Mouse (Mus musculus) granulocyte monocyte progenitor cell, adult 5-6 weeks (primary cell): ENCODE measurements around the gene Sh3pxd2a. TPM values are rescaled to one million over a fixed set of nuclear protein-coding genes. Genes with fewer than 3 reads are reported as not detected.
A peak's percentile ranks its signal among the peaks of the same experiment; 100 is the strongest.
"Not testable (repeated sequence)": the region's sequence is repeated elsewhere in the genome, so short reads cannot be mapped to it uniquely, and the experiment has no call there.

Source experiments
- ATAC-seq: replicated peaks from 2 replicates; pipeline ENCODE4 v1.8.0; 2016; ENCODE audit warnings: mild to moderate bottlenecking, moderate TSS enrichment, inconsistent platforms; ENCODE audit not compliant: poor library complexity, severe bottlenecking
- total RNA-seq, 2 experiments: library from RNA; stranded (forward) in 1 of 2; stranded (reverse) in 1 of 2; fragments of 200-712, 200-1000 nt in 1 of 2; fragments of >200 nt in 1 of 2; fragmentation: Nextera tagmentation in 1 of 2; gene quantifications; 2 replicates each; pipeline ENCODE4 v1.2.3; 2014 to 2017

Gene Sh3pxd2a
- total RNA-seq, 2 experiments from 2014 or later: 1.2 to 1.9 TPM

DNA sequence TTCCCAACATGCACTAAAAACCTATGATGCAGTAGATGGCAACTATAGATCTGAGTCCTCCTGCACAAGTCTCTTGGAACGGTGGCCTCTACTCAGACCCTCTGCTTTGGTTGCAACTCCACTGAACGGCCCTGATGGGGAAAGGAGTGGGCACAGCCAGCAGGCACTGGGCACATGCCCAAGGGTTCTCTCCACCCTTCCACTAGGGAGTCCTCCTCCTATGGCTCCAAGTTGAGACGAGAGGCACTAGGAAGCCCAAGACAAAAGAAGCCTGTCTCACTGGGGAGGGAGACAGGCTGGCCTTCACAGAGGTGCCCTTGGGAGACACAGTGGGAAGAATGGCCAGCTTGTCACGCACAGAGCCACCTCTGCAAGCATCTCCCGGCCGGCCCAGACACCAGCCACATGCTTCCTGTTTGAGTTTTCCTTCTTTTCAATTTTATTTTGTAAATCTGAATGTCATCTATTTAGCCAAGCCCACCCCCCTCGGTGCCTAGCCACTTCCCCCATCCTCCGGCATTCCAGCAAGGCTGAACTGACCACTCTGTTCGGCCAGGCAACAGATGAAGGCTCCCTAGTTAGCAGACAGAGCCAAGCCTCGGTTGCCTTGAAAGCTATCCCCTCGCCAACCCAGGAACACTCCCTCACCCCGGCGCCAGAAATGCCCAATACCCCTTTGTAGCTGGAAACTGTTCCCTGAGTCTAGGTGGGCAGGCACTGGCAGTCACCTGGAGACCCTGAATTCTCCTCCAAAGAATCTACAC lies 49.9 kb downstream of the Sh3pxd2a start:
- no peak for ATAC-seq

DNA sequence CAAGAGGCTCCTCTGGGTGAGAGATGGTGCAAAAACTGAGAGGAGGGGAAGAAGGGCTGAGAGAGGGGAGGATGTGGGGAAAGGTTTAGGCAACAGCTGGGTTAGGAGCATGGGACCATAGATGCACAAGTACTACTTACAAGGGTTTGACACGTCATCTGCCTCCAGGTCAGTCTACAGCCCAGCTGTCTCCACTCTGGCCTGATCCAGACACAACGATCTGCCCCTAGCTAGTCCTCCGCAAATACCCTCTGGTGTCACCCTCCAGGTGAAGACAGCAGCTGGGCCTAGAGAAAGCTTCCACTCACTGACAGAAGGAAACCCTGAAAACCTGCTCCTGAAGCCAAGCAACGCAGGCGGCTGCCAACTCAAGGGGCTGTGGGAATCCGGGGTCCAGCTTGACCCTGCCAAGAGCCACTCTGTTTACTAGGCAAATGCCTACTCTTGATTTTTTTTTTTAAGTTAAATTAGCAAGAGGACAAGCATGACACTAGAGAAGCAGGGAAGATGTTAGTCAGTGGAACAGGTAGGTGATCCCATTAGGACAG lies 50.7 kb downstream of the Sh3pxd2a start:
- ATAC-seq: no peak

DNA sequence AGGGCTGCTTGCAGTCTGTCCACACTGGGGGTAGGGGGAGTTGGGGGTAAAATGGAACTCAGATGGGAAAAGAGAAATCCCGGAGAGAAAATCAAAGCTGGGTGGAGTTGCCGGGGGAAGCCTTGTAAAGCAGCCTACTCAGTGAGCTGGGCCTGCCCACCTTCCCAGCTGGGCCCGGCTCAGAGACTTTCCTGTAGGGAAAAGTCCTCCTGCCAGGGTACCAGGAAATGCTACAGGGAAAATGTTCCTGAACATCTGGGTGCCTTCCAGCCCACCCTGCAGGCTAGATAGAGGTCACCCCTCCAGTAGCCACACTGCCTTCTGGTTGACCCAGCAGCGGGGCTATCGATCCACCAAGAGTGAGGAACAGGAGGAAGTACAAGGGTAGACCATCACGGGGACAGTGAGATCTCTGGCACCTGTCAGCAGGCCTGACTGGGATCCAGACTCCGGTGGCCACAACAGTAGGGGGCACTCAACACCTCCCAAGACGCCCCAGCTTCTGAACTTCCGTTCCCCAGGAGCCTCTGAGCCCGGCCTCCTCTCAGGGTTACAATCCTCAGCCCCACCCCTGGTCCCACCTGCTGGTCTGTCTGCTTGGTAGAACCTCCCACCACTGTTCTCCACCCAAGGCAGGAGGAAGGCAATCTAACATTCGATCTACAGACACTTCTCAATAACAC lies 51.5 kb downstream of the Sh3pxd2a start:
- ATAC-seq: no peak

DNA sequence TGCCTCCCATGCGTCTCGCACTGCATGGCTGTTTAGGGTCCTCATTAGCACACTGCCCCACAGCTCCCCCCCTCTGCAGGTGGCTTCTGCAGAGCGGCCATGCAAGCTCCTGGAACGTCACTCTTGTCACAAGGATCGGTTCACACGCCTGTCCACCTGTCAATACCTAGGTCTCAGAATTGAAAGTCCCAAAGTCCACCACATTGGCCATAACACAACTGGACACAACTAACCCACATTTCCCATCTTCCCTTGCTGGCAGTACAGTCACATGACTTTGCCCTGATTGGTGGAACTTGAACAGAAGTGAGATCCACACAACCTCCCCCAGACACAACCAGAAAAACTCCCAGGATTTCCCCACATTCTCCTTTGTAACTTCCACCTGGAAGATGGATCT lies 53.9 kb downstream of the Sh3pxd2a start:
- no peak for ATAC-seq

DNA sequence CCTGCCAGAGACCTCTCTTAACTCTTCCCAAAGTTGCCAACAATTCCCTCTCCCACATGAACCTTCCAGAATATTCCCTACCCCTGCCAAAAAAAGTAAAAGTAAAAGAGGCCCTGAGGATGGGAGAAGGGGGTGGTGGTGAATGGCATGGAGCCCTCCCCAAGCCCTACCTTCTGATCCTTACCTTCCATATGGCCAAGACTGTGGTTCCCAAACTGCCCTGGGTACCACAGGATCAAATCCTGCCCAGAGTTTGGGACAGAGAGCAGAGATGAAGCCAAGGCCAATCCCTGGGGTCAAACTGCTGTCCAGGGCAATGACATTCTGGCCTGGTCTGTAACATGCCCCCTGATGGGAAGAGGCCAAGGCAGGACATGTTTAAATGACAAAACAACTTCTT lies 55.1 kb downstream of the Sh3pxd2a start:
- ATAC-seq: no peak

DNA sequence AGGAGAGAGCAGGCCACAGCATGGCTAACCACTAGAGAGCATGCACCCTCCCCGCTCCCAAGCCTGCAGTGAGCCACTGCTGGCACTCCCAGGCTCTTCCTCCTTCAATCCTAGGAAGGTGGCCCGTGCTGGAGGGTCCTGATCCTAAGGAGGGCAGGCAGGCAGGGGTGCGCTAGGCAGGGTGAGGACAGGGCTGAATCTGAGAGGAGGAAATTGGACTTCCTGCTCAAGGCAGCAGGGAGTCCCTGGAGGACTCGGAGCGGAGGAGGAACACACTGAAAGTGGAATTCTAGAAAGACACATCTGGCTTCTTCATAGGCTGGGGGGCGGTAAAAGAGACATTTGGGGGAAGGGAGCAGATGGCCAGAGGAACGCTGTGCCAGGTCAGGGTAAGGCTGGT lies 55.5 kb downstream of the Sh3pxd2a start:
- no peak for ATAC-seq

DNA sequence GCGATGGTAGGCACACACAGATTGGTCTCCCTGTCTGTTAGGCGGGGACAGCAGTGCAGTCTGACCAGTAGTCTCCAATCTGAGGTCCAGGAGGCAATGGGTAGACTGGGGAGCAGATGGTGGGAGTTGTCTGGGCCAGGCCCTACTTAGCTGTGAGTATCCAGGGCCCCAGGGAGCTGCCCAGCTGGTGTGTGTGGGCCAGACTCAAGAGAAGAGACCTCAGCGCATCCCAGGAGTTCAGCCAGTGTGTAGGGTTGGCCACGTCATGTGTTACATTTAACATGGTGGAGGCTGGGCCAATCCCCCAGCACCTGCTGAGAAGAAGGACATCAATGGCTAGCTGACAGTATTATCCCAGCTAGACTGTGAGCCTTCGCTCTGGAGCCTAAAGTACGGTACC lies 56.9 kb downstream of the Sh3pxd2a start:
- ATAC-seq: no peak

DNA sequence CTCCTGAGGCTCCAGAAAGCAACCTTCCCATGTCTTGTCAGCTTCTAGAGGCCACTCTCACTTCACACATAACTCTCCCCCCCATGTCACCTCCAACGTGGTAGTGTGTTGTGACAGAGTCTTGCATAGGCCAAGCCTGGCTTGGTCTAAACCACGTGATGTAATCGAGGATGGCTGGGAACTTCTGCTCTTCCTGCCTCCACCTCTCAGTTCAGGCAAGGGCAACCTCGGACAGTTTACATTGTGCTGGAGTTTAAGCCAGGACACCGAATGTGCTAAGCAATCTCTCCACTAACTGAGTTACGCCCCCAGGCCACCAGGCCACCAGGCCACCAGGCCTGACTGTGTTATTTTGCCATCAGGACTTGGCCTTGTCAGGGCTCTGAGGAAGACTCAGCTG lies 57.7 kb downstream of the Sh3pxd2a start:
- ATAC-seq: peak; percentile 67

DNA sequence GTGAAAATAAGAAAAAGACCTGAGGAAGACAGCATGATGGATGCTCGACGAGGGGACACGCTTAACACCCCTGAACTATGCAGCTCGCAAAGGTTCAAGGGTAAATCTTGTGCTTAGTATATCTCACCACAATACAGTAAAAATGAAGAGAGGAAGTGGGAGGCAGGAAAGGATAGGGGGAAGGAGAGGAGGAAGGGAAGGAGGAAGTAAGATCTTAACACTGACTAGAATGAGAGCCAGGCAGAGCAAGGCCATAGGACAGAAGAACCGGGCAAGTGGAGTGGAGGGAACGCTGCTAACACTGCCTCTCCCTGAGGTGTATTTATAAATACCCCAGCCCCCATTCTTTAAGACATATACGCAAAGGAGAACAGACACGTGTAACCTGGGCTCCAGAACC lies 58.7 kb downstream of the Sh3pxd2a start:
- peak; percentile 62 for ATAC-seq

DNA sequence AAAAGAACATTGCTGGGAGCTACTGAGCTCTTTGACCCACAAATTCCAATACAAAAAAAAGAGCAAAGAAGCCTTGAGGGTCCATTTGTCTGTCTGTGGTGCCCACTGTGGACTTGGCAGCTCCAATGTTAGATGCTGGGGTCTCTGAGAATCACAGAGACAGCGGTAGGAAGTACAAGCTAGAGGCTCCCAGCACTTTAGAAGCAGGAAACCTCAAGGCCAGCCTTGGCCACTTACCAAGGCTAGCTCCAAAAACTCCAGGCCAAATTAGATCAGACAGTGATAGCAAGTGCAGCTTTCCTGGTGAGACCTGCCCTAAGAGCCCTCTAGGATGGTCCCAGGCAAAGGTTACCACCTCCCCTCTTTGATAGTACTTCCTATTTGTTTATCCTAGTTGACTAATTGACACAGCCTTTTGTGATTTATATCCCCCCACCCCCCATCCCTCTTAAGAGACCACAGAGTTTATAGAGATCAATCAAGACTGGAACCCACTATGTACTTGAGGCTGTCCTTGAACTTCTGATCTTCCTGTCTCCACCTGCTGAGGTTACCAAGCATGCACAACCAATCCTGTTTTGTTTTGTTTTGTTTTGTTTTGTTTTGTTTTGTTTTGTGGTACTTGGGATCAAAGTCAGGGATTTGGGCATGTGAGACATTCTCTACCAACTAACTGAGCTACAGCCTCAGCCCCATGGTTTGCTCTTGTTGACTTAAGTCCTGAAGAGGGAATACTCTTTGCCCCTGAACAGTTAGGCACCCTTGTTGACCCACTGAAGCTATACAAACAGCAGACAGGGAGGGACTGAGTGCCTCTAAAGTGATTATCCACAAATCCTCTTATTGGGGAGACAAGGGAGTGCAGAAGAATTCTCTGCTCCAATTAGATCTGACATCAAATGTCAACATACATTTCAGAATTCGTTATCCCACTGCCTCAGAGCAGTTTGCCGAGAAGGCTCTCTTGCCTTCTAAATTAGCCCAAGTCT lies 60.5 kb downstream of the Sh3pxd2a start:
- no peak for ATAC-seq

DNA sequence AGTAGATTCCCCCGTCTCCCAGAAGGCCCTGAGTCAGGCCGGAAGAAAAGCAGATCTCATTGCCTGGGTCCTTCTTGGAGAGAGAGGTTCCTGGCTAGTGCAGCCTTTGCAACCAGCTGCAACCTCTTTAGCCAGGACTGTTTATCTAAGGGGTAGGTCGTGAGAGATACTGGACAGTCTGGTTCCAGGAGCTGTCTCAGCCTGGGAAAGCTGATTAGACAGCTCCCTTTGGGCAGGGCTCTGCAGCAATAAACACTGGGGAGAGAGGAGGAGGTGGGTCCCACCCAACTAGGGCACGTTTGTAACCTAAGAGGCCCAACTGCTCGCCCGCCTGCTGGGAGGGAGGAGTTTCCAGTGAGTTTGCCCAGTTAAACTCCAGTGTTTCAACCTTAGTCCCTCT lies 61.2 kb downstream of the Sh3pxd2a start:
- ATAC-seq: no peak

DNA sequence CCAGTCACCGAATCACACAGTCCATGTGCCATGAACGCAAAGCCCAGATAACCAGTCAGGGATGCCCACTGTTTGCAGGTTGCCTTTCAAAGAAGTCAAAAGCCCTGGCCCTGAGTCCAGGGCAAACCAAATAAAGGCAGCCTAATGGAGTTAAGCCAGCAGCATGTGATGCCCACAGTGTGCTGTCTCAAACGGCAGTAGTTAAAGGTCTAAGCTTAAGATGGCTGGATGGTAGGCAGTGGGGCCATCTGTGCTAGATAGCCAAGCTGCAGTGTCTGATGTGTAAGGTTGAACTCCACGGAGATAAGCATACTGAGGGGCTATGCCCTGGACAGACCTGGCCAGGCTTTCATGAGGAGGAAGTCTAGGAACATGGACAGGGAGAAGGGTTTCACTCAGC lies 61.7 kb downstream of the Sh3pxd2a start:
- no peak for ATAC-seq

DNA sequence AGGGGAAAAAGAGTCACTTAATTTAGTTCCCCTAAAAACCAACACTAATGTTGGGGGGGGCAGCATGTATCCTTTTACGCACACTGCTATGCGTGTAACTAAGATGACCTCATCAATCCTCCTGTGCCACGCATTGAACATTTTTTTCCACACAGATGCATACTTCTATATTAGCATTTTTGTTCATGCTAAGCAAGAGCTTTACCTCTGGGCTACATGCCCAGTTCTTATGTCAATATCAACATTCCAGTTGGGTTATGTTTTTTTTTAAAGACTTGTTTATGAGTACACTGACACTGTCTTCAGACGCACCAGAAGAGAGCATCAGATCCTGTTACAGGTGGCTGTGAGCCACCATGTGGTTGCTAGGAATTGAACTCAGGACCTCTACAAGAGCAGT lies 64.5 kb downstream of the Sh3pxd2a start:
- peak; percentile 6; the same call in 1 of the 2 replicates for ATAC-seq

DNA sequence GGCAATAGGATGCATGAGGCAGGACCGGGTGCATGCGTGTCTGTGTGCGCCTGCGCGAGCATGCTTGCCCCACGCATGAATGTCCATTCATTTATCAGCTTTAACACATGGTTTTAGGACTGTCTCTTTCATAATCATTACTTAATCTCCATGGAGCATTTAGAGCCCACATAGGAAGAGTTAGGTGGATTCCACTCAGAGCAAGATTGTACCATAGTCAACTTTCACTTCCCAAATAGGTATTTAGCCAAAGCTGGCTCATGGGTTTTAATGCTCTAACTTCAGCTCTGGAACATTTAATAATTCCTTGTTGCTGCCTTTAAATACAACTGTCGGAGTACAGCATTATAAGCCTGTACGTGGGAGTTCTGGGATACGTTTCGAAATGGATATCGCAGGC lies 65.2 kb downstream of the Sh3pxd2a start:
- peak; percentile 86 for ATAC-seq

DNA sequence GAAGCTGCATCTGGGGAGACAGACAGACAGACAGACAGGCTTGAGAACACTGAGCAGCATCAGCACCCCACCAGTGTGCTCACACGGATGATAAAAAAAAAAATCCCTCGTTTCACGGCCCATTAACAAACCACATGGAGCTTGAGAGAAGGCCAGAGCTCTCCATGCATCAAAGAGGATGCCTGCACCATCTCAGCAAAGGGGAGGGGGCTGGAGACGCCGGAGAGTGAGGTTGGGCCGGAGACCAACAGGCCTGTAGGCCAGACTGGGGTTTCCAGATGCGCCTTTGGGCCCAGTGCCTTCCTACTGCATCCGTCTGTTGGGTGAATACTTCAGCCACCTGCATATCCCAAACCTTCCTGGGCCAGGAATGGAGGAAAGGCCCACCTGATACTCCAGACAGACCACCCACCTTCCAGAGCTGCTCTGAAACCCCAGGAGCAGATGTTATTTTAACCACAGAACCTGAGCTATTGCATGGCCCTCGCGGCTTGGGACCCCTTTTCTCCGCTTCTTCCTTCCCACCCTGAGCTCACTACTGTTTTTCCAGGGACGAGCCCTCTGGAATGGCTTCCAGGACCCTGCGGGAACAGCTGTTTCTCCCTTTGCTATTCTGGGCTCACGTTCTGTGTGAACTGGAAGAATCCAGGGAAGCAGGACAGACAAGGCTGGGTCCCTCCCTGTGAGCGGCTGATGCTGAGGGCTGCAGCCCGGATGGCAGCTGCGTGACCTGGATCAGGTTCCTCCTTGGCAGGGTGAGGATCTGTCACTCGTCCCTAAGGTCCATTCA lies 66.1 kb downstream of the Sh3pxd2a start:
- no peak for ATAC-seq

DNA sequence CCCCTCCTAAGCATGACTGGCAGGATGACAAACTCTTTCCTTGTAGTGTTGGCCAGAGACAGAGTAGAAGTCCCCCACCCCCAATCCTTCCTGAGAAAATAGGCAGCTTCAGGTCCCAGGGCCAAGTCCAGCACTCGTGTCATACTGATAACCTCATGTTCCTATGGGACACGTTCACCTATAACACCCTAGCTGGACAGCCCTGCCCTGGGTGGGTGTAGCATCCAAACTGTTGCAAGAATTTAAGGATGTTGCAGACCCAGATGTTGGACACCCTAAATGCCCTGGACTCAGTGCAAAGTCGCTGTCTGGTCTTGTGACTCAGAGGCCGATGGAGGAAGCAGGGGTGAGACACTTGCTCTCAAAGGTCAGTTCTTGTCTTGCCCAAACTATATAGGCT lies 68.9 kb downstream of the Sh3pxd2a start:
- no peak for ATAC-seq

DNA sequence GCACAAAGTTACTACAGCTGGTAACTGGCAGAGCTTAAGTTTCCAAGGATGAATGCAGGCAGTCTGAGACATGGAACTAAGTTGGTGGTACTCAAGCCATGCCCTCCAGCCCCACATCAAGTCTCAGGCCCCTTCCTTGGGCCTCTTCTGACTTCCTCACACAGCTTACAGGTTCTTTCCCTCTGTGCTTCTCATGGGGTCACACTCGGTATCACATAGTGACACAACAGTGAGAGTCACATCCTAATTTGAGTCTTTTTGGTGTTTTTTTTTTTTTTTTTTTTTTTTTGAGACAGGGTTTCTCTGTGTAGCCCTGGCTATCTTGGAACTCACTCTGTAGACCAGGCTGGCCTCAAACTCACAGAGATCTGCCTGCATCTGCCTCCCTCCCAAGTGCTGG lies 69.4 kb downstream of the Sh3pxd2a start:
- not testable (repeated sequence) for ATAC-seq

DNA sequence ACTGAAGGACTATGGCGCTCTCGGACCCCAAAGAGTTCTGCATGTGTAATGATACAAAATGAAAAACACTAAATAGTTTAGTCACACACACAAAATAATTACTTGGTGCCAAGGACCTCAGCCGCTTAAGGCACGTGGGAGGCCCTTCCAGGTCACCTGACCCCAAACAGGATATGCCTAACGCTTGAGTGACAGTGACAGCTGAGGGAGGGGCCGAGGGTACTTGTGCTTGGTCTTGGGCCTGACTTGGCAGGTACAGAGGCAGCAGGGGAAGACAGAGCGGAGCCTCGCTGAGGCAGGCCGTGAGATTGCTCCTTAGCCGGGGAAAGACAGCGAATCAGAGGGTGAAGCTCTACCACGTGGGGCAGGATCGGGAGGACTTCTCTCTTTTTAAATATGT lies 73.3 kb downstream of the Sh3pxd2a start:
- no peak for ATAC-seq

DNA sequence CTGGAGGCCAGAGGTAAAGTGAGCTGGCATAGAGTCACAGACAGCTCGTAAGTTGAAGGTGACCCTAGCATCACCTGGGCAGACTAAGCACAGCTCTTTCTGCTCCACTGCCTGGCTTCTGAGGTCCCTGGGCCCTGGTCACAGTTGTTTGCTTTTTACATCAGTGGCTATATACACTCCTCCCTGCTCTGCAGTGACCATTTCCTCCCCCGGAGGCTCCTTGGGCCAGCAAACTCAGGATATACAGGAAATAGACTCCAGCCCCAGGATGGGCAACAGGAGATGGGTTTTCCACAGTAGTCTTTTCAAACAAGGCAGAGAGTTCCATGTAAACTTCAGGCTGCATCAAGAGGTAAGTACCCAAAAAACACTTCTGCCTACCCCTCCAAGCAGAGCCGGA lies 76.3 kb downstream of the Sh3pxd2a start:
- no peak for ATAC-seq

DNA sequence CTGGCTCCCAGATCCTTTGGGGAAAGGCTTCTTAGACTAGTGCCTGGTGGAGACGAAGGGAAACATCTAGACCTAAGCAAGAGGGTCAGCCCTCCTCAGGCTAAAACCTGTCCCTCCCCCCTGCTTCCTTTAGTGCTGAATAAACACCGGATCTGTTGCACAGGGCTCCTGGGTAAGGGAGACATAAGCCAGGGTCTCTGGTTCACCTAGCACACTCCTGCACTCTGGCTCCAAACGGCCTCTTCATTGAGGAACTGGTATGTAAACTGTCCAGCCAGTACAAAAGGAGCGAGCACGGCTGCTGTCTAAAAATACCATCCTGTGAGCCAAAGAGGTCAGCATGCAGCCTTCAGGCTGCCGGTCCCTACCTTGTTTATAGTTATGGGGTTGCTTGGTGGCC lies 76.8 kb downstream of the Sh3pxd2a start:
- no peak for ATAC-seq
